Mouse (Mus musculus) myocyte (in vitro differentiated cells): ENCODE measurements at regions not wholly inside any gene's neighbourhood (a gene's known extent, or its start where the extent isn't known, plus 50 kb on each side); places are given as distances from the start of the nearest gene placed in this dataset.

Experiments used
- H3K27me3 ChIP-seq: one replicate; pipeline ENCODE4 v1.6.1; 2011; ENCODE audit not compliant: control insufficient read depth, insufficient read depth, insufficient read length
- H3K36me3 ChIP-seq: one replicate; pipeline ENCODE4 v1.6.1; 2011; ENCODE audit not compliant: control insufficient read depth, insufficient read depth
- H3K4me2 ChIP-seq: one replicate; pipeline ENCODE4 v1.6.1; 2011; ENCODE audit warnings: low read depth, control low read depth
- H3K4me3 ChIP-seq: one replicate; pipeline ENCODE4 v1.5.1; 2011; ENCODE audit warnings: mild to moderate bottlenecking, control low read depth, moderate library complexity
- H3K79me2 ChIP-seq: one replicate; pipeline ENCODE4 v1.6.1; 2011; ENCODE audit not compliant: control insufficient read depth, insufficient read depth
- H3ac ChIP-seq: one replicate; pipeline ENCODE4 v1.6.1; 2011; ENCODE audit not compliant: control insufficient read depth, insufficient read length
- CEBPB ChIP-seq: IDR thresholded peaks from 2 replicates; pipeline ENCODE4 v1.6.1; 2011; ENCODE audit warnings: mild to moderate bottlenecking, moderate library complexity; ENCODE audit not compliant: poor library complexity, insufficient read depth, severe bottlenecking
- E2F4 ChIP-seq: IDR thresholded peaks from one replicate; pipeline ENCODE4 v1.6.1; 2011; ENCODE audit warnings: mild to moderate bottlenecking, control low read depth, moderate library complexity; ENCODE audit not compliant: insufficient read depth
- MAX ChIP-seq: IDR thresholded peaks from one replicate; pipeline ENCODE4 v1.6.1; 2011; ENCODE audit warnings: low read depth, mild to moderate bottlenecking, control low read depth
- MYOD1 ChIP-seq, 3 experiments: IDR thresholded peaks; one replicate each; pipeline ENCODE4 v1.6.1; 2011; ENCODE audit warnings: control low read depth in 2 of 3, low read depth in 2 of 3, mild to moderate bottlenecking in 2 of 3, moderate library complexity in 1 of 3; ENCODE audit not compliant: insufficient read length in 2 of 3, control insufficient read depth in 1 of 3
- MYOG ChIP-seq, 3 experiments: IDR thresholded peaks; one replicate each; pipeline ENCODE4 v1.6.1; 2011; ENCODE audit warnings: control low read depth in 2 of 3, low read depth in 2 of 3, mild to moderate bottlenecking in 2 of 3; ENCODE audit not compliant: insufficient read length in 2 of 3, control insufficient read depth in 1 of 3, insufficient read depth in 1 of 3
- POLR2A ChIP-seq: IDR thresholded peaks from one replicate; pipeline ENCODE4 v1.6.1; 2011; ENCODE audit warnings: low read depth, mild to moderate bottlenecking, control low read depth, moderate library complexity; ENCODE audit not compliant: insufficient read length
- POLR2AphosphoS2 ChIP-seq: IDR thresholded peaks from one replicate; pipeline ENCODE4 v1.6.1; 2011; ENCODE audit warnings: low read depth, control low read depth; ENCODE audit not compliant: insufficient read length
- REST ChIP-seq: IDR thresholded peaks from one replicate; pipeline ENCODE4 v1.6.1; 2011; ENCODE audit warnings: mild to moderate bottlenecking, control low read depth, moderate library complexity; ENCODE audit not compliant: insufficient read depth, insufficient read length
- SRF ChIP-seq: IDR thresholded peaks from one replicate; pipeline ENCODE4 v1.6.1; 2011; ENCODE audit warnings: low read depth; ENCODE audit not compliant: control insufficient read depth, insufficient read length
- TCF12 ChIP-seq: IDR thresholded peaks from one replicate; pipeline ENCODE4 v1.6.1; 2011; ENCODE audit warnings: mild to moderate bottlenecking, control low read depth; ENCODE audit not compliant: poor library complexity, insufficient read depth, severe bottlenecking
- TCF3 ChIP-seq: IDR thresholded peaks from one replicate; pipeline ENCODE4 v1.6.1; 2011; ENCODE audit warnings: low read depth, control low read depth; ENCODE audit not compliant: insufficient read length
- USF1 ChIP-seq: IDR thresholded peaks from one replicate; pipeline ENCODE4 v1.6.1; 2011; ENCODE audit warnings: low read depth, mild to moderate bottlenecking, control low read depth, moderate library complexity

DNA sequence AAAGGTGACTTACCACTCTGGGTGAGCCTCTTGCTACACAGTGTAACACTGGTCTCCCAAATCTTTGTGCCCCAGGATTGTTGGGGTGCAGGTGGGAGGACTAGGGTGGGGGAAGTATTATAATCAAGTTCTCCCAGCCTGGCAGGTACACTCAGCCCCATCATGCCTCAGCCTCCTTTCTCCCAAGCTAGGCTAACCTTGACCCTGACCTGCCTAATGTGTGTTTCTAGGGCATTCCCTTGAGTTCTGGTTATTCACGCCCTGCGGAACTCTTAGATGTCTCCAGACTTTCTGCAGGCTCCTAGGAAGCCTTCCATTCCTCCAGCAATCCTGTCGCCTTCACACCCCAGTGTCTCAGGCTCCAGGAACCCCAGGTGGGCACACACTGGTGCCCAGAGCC, 73.5 kb downstream of the Gadd45g start:
- no peaks in the 10 kb centered on the region for H3K36me3 ChIP-seq
- H3K27me3 ChIP-seq, result no peaks in the 10 kb centered on the region
- H3K4me3 ChIP-seq, result no peak overlapping the region
- no peaks in the 10 kb centered on the region for H3K79me2 ChIP-seq
- peak overlapping the region; percentile 8 for H3K4me2 ChIP-seq
- H3ac ChIP-seq, result no peak overlapping the region
- TF ChIP-seq MAX, result no peak
- TF ChIP-seq POLR2A, result no peak
- no peak for TF ChIP-seq MYOG (IDR thresholded peaks at IDR 0.05; ENCODE audit: control insufficient read depth in 1 of 3, insufficient read depth in 1 of 3, insufficient read length in 2 of 3, low read depth in 2 of 3)
- no peak for TF ChIP-seq MYOD1 (IDR thresholded peaks at IDR 0.05; ENCODE audit: control insufficient read depth in 1 of 3, insufficient read length in 2 of 3, low read depth in 2 of 3)
- no peak for TF ChIP-seq CEBPB
- TF ChIP-seq TCF12, result no peak
- no peak for TF ChIP-seq REST
- TF ChIP-seq USF1, result no peak
- TF ChIP-seq POLR2AphosphoS2, result no peak
- no peak for TF ChIP-seq SRF
- TF ChIP-seq E2F4, result no peak
- no peak for TF ChIP-seq TCF3

DNA sequence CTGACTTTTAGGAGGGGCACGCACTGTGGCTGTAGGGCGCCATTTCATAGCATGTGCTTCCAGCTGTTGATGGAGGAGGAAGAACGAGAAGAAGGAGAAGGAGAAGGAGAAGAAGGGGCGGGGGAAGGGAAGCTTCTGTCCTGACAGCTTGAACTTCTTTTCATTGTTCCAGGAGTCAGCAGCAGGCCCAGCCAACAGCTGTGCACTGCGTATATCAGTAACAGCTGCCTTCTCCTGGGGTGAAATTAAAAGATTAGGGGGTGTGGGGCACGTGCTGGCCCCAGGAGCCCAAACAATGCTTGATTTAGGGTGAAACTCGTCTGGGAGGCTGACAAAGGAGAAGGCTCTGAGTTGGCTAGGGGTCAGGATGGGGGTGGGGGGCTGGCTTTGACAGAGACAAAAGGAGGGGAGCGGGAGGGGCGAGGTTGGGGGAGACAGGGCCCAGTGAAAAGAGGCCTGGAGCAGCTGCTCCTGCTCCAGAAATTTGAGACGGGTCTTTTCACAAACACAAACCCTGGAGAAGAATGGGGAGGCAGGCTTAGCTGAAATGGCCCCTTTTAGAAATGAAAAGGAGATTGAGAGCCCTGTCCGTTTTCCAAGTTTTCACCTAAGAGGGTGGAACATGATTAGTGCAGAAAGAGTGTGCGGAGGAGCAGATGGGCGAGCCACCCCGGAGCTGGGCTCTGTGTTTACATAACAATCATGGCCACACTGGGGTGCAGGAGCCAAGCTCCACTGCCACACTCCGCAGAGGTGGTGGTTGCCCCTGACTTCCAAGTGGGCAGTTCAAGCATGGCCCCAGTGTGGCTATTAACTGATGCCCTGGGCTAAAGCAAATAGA, 74.3 kb downstream of the Gadd45g start:
- no peaks in the 10 kb centered on the region for H3K27me3 ChIP-seq
- TF ChIP-seq POLR2A (no peak), MYOD1 (IDR thresholded peaks at IDR 0.05; ENCODE audit: control insufficient read depth in 1 of 3, insufficient read length in 2 of 3, low read depth in 2 of 3) (peak; percentile 35 to 91 (median 83)), TCF12 (peak; percentile 91), TCF3 (peak; percentile 72), CEBPB (no peak), MYOG (IDR thresholded peaks at IDR 0.05; ENCODE audit: control insufficient read depth in 1 of 3, insufficient read depth in 1 of 3, insufficient read length in 2 of 3, low read depth in 2 of 3) (peak; percentile 33 to 87 (median 61)), USF1 (peak; percentile 28), MAX (no peak)
- H3ac ChIP-seq, result no peak overlapping the region
- no peaks in the 10 kb centered on the region for H3K79me2 ChIP-seq
- H3K4me2 ChIP-seq, result peak overlapping the region; percentile 8
- no peaks in the 10 kb centered on the region for H3K36me3 ChIP-seq
- H3K4me3 ChIP-seq, result no peak overlapping the region

DNA sequence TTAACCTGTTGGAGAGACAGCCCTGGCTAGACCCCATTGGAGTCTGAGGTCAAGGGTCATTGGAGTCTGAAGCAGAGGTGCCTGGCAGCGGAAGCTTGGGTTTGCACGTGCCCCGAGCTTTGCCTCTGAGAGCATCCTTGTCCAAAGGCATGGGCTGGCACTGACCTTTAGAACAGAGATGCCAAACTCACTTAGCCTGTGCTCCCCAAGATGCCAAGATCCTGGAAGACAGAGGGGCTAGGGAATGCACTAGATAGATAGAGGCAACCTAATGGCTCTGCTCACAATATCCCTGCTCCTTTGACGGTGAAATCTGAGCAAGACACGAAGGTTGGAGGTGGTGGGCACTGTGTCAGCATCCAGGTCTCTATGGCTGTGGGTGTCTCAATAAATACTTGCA, 75.1 kb downstream of the Gadd45g start:
- H3K27me3 ChIP-seq, result no peaks in the 10 kb centered on the region
- no peak overlapping the region for H3K4me2 ChIP-seq
- no peak for TF ChIP-seq REST

DNA sequence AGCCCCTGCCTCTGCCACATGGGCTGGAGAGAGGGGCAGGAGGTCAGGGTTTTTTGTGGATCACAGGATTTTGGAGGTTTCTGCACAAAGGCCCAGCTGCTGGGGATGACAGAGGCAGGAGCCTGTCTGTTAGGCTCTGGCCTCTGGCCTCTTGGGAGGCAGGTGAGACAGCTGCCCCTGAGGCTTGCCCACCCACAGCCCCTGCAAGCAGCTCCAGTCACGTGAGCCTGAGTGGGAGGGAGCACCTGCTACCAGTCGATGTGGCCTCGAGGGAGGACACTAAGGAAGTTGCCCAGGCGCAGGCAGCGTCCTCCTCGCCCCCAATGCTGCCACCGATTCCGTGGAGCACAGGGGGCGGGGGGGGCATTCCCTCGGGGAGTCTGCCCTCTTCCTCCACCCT, 80.3 kb downstream of the Gadd45g start:
- no peak overlapping the region for H3ac ChIP-seq
- no peak overlapping the region for H3K4me2 ChIP-seq
- TF ChIP-seq TCF12 (peak; percentile 34), POLR2AphosphoS2 (no peak), CEBPB (no peak), E2F4 (no peak), USF1 (peak; percentile 50), MAX (no peak), MYOG (IDR thresholded peaks at IDR 0.05; ENCODE audit: control insufficient read depth in 1 of 3, insufficient read depth in 1 of 3, insufficient read length in 2 of 3, low read depth in 2 of 3) (peak in 2 of 3 experiments; percentile 95 to 97), MYOD1 (IDR thresholded peaks at IDR 0.05; ENCODE audit: control insufficient read depth in 1 of 3, insufficient read length in 2 of 3, low read depth in 2 of 3) (peak in 2 of 3 experiments; percentile 92 to 95), SRF (no peak), POLR2A (no peak), TCF3 (peak; percentile 65), REST (no peak)
- H3K27me3 ChIP-seq, result no peaks in the 10 kb centered on the region
- H3K4me3 ChIP-seq, result no peak overlapping the region
- H3K79me2 ChIP-seq, result no peaks in the 10 kb centered on the region
- H3K36me3 ChIP-seq, result no peaks in the 10 kb centered on the region

More for the DNA sequence above, 75.1 kb downstream of the Gadd45g start:
- Histone ChIP-seq H3ac (no peak overlapping the region), H3K4me3 (no peak overlapping the region), H3K36me3 (no peaks in the 10 kb centered on the region), H3K79me2 (no peaks in the 10 kb centered on the region)

DNA sequence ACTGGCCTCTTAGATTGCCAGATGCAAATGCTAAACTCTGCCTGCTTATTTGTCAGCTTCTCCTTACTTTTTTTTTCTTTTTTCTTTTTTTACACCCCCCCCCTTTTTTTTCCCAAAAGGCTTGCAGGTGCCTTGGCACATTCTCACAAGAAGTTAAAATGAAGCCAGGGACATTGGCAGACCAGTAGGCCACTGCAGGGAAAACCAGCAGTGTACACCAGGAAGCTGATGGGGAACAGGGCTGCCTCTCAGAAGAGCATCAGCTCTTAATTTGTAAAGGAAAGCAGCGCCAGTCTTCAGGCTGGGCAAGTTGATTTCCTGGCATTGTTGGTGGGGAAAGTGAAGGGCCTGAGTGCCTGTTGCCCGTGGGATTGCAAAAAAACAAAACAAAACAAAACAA, 83.3 kb downstream of the Gadd45g start:
- no peaks in the 10 kb centered on the region for H3K36me3 ChIP-seq
- TF ChIP-seq POLR2AphosphoS2, result no peak
- TF ChIP-seq TCF12, result no peak
- TF ChIP-seq USF1, result no peak
- TF ChIP-seq POLR2A, result no peak
- TF ChIP-seq REST, result no peak
- no peak for TF ChIP-seq CEBPB
- TF ChIP-seq MYOG (IDR thresholded peaks at IDR 0.05; ENCODE audit: control insufficient read depth in 1 of 3, insufficient read depth in 1 of 3, insufficient read length in 2 of 3, low read depth in 2 of 3), result no peak
- no peak for TF ChIP-seq E2F4
- TF ChIP-seq MAX, result no peak
- TF ChIP-seq SRF, result no peak
- no peak for TF ChIP-seq TCF3
- no peak for TF ChIP-seq MYOD1 (IDR thresholded peaks at IDR 0.05; ENCODE audit: control insufficient read depth in 1 of 3, insufficient read length in 2 of 3, low read depth in 2 of 3)
- H3K4me3 ChIP-seq, result no peak overlapping the region
- H3K79me2 ChIP-seq, result no peaks in the 10 kb centered on the region
- H3ac ChIP-seq, result no peak overlapping the region
- H3K4me2 ChIP-seq, result no peak overlapping the region
- no peaks in the 10 kb centered on the region for H3K27me3 ChIP-seq
